Mouse (Mus musculus) left cerebral cortex, adult 2 months (tissue): ENCODE data around the gene Zer1. TPM values are rescaled to one million over a fixed set of nuclear protein-coding genes. Genes with fewer than 3 reads are reported as not detected.
A peak's percentile ranks its signal among the peaks of the same experiment; 100 is the strongest.
"Not testable (repeated sequence)": the region's sequence is repeated elsewhere in the genome, so short reads cannot be mapped to it uniquely, and the experiment has no call there.

Experiments
- DNase-seq, 2 experiments: peaks; one replicate each; pipeline ENCODE4 v3.0.0; 2021 to 2022; ENCODE audit warnings: low spot score in 2 of 2, mixed read lengths in 1 of 2; ENCODE audit errors: extremely low spot score in 1 of 2
- H3K27ac ChIP-seq: fragments of 200-600 bp; 2 replicates; pipeline ENCODE4 v1.8.1; 2022
- H3K4me3 ChIP-seq: fragments of 200-600 bp; 2 replicates; pipeline ENCODE4 v1.8.1; 2022
- CTCF ChIP-seq: fragments of 200-600 bp; IDR thresholded peaks from 2 replicates; pipeline ENCODE4 v1.8.1; 2022; ENCODE audit warnings: antibody characterized with exemption, mild to moderate bottlenecking, moderate library complexity
- intact Hi-C: fragments of 180-260 bp; cut with DNase I; formaldehyde crosslinking; loops from one replicate; pipeline ENCODE4 v1.15.1; 2025
- total RNA-seq, 2 experiments: library from RNA; stranded (reverse); gene quantifications; 2 replicates each; pipeline ENCODE4 v1.2.3; 2021

Gene Zer1
- total RNA-seq, 2 experiments from 2014 or later = 163 to 171 TPM

DNA sequence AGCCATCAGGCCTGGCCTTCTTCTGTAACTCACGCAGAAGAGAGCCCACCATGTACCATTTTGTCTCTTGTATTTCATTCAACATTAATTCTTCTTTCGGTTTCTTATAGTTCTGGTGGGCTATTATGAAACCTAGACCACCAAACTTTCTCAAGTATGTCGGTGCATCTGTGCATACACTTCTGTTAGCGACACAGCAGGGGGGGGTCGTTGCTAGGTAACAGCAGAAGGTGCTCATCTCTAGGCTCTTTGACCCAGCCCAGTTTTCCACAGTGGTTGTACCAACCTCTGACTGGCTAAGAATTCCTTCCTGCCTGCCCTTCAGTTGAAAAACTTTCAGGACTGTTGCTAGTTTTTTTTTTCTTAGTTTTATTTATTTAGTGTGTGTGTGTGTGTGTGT lies 66.0 kb downstream of the Zer1 start:
- no peak for TF ChIP-seq CTCF
- Histone ChIP-seq H3K27ac (no peak overlapping the region), H3K4me3 (no peak overlapping the region)
- intact Hi-C loops = no loop called here
- no peak for DNase-seq

DNA sequence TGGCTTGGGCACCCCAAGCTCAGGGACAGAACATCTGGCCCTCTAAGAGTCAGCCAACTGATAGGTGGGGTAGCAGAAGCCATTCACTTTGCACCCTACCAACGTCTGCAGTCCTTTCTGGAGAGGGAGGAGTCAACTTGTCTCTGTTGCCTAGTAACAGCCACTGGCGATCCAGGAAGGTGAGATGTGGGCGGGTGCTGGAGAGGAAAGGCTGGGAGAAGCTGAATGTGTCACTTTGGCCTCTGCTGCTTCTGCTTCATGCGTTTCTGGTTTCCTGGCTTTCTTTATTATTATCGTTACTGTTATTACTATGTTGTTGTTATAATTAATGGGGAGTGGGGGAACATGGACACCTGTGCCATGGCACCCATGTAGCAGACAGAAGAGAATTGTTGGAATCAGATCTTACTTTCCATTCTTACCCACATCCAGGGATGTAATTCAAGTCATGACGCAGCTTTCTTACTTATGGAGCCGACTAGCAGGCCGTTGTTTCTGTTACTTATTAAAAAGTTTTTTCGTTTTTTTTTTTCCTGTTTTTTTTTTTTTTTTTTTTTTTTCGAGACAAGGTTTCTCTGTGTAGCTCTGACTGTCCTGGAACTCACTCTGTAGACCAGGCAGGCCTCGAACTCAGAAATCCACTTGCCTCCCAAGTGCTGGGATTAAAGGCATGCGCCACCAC lies 67.0 kb downstream of the Zer1 start, which contains the start of gene Set:
Gene Set, plus strand, starts transcription at position 156 of the 682 bp plus-strand sequence.
- no peak within 1 kb of the TSS for H3K27ac ChIP-seq
- H3K4me3 ChIP-seq = no peak within 1 kb of the TSS
- intact Hi-C loops = no loop called here
- DNase-seq = no peak
- TF ChIP-seq CTCF = no peak

DNA sequence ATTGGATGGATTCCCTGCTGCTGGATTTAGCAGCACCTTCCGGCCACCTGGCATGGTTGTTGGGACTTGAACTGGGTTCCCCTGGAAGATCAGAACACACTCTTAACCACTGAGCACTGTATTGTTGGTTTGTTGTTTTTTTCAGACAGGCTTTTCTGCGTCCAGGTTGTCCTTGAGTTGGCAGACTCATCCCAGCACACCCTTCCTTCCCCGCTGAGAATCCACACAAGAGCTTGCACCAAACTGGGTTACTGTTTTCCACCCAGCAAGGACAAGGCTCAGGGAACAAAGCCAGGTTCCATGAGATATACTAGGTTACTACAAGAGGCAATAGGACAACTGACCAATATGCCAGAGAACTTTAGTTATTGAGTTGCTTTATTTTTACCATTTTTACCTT lies 67.6 kb downstream of the Zer1 start:
- Histone ChIP-seq H3K4me3 (no peak overlapping the region), H3K27ac (no peak overlapping the region)
- intact Hi-C loops = no loop called here
- no peak for DNase-seq
- no peak for TF ChIP-seq CTCF

- H3K4me3 ChIP-seq, H3K27ac ChIP-seq, intact Hi-C loops, DNase-seq: not testable (repeated sequence)
- peak; percentile 19 for TF ChIP-seq CTCF
Measured at GRCm38 (mm10) chr2:30055310-30055709, 69.1 kb downstream of the Zer1 start.

- TF ChIP-seq CTCF = peak; percentile 47
- intact Hi-C loops = no loop called here
- no peak for DNase-seq
- Histone ChIP-seq H3K4me3 (no peak overlapping the region), H3K27ac (no peak overlapping the region)
Measured at GRCm38 (mm10) chr2:30051992-30052761, 72.2 kb downstream of the Zer1 start.

DNA sequence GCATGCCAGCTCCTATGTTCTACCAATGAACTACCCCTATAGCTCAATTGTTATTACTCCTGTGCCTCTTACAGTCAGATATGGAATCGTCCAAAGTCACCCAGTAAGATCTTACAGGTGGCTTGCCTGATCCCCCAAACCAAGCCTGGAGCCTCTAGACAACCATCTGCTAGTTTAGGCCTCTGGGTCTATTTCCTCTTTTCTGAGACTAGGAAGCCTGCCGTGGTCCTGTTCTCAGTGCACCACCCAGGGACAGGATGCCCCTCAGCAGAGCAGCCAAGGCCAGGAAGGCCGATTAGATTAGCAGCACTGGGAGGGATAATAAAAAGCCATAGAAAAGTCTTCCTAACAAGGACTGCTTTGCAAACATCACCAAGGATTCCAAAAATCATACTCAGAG lies 74.6 kb downstream of the Zer1 start:
- Histone ChIP-seq H3K27ac (no peak overlapping the region), H3K4me3 (no peak overlapping the region)
- no peak for TF ChIP-seq CTCF
- intact Hi-C loops = no loop called here
- DNase-seq = no peak

DNA sequence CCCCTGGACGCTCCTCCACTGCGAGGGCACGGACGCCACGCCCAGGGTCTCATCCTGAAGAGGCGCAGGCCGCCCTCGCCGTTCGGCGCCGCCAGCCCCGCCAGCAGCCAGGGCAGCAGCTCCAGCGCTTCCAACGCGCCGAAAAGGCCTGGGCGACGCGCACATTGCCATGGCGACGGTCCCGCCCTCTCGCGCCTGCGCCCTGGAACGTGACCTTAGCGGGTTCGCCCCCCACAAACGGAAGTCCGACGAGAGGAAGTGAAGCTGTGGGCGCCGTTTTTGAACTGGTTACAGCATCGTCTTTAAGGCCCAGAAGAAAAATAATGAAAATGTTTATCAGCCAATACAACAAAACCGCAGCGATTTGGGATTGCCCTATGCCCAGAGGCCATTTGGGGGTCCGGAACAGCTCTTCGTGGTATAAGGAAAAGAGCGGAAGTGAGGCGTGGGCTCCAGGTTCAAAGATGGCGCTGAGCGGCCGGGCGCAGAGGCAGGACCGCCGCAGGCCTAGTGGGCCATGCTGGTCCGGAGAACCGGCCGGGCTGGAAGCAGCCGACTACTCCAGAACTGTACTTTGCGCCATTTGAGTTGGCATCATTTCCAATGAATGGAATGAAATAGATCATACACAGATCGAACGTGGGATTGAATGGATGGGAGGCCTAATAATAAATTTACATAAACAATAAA lies 75.5 kb downstream of the Zer1 start, which contains the start of gene Wdr34:
Gene Wdr34, minus strand, starts transcription at position 183 of the 690 bp plus-strand sequence.
- peak within 1 kb of the TSS; percentile 99 for H3K27ac ChIP-seq
- TF ChIP-seq CTCF = no peak
- peak within 1 kb of the TSS; percentile 73 for H3K4me3 ChIP-seq
- intact Hi-C loops = no loop called here
- peak; percentile 98 to 99 for DNase-seq

GRCm38 (mm10) chr2:30048101-30048501 lies 76.3 kb downstream of the Zer1 start:
- intact Hi-C loops = no loop called here
- no peak for TF ChIP-seq CTCF
- Histone ChIP-seq H3K4me3 (peak overlapping the region; percentile 73), H3K27ac (peak overlapping the region; percentile 99)
- DNase-seq = no peak

Other genes starting within 250 kb of the Zer1 start
- 100 to 1,000 TPM in 1 of 2 experiments, 10 to 100 TPM in 1; 97.9 to 101 TPM for gene Odf2, start 235.4 kb downstream of the Zer1 start, total RNA-seq
- 10 to 100 TPM; 46.5 to 48.1 TPM for gene Gle1, start 189.2 kb downstream of the Zer1 start, total RNA-seq
- gene Sptan1, start 159.0 kb downstream of the Zer1 start, total RNA-seq = 100 to 1,000 TPM; 878 to 928 TPM
- gene Wdr34, start 75.7 kb downstream of the Zer1 start, total RNA-seq = 10 to 100 TPM; 40.7 to 41.0 TPM
- gene Set, start 67.2 kb downstream of the Zer1 start, total RNA-seq = 100 to 1,000 TPM; 191 to 192 TPM
- 1 to 10 TPM; 2.9 to 3.6 TPM for gene Pkn3, start 46.9 kb downstream of the Zer1 start, total RNA-seq
- 1 to 10 TPM; 5.4 to 7.0 TPM for gene Zdhhc12, start 30.9 kb downstream of the Zer1 start, total RNA-seq
- gene Tbc1d13, start 9.2 kb upstream of the Zer1 start, total RNA-seq = 10 to 100 TPM; 49.6 to 53.3 TPM
- gene Endog, start 46.9 kb upstream of the Zer1 start, total RNA-seq = 10 to 100 TPM; 20.9 to 21.4 TPM
- 10 to 100 TPM; 36.6 to 38.4 TPM for gene Spout1, start 53.9 kb upstream of the Zer1 start, total RNA-seq
- gene Kyat1, start 81.3 kb upstream of the Zer1 start, total RNA-seq = 10 to 100 TPM; 14.3 to 15.2 TPM
- gene Lrrc8a, start 113.1 kb upstream of the Zer1 start, total RNA-seq = 10 to 100 TPM; 60.8 to 62.0 TPM
- gene Gm28035, start 116.0 kb upstream of the Zer1 start, total RNA-seq = 10 to 100 TPM; 11.3 to 15.1 TPM
- gene Phyhd1, start 141.6 kb upstream of the Zer1 start, total RNA-seq = 10 to 100 TPM; 21.7 to 27.3 TPM
- not detected for gene Gm28038, start 156.5 kb upstream of the Zer1 start, total RNA-seq
- gene Dolk, start 161.7 kb upstream of the Zer1 start, total RNA-seq = 10 to 100 TPM; 22.3 to 25.2 TPM
- 10 to 100 TPM; 21.8 to 23.5 TPM for gene Nup188, start 161.8 kb upstream of the Zer1 start, total RNA-seq
- gene Sh3glb2, start 234.8 kb upstream of the Zer1 start, total RNA-seq = 100 to 1,000 TPM; 291 to 312 TPM
- 100 to 1,000 TPM; 120 to 138 TPM for gene Miga2, start 239.6 kb upstream of the Zer1 start, total RNA-seq